Mouse (Mus musculus) heart, adult 18-20 months (tissue): Measurements from ENCODE around the gene Zfp560. TPM values are rescaled to one million over a fixed set of nuclear protein-coding genes. Genes with fewer than 3 reads are reported as not detected.
"Not testable (repeated sequence)": the region's sequence is repeated elsewhere in the genome, so short reads cannot be mapped to it uniquely, and the experiment has no call there.

Experiments
- DNase-seq, 2 experiments: peaks; one replicate each; pipeline ENCODE4 v3.0.0; 2021 to 2022; ENCODE audit warnings: mixed read lengths in 1 of 2
- long read RNA-seq, 2 experiments: library from polyadenylated mRNA; stranded (forward); transcript quantifications; one replicate each; pipeline ENCODE4 v2.0.0; 2021
- total RNA-seq, 2 experiments: library from RNA; stranded (reverse); gene quantifications; 2 replicates each; pipeline ENCODE4 v1.2.3; 2021

Gene Zfp560
- total RNA-seq: 10 to 100 TPM; 11.2 to 12.9 TPM
- long read RNA-seq, experiment 1, transcript Zfp560-202 (3 exons, 608 nt): major isoform, 5 of 5 reads
- long read RNA-seq, experiment 1, partial matches to known transcripts: 0 of 5 reads
- long read RNA-seq, experiment 1, other reads (novel, unspliced or antisense): 0 of 5 reads
- long read RNA-seq, experiment 2, full-length matches to known transcripts: 4 of 5 reads
- long read RNA-seq, experiment 2, partial matches to known transcripts: 0 of 5 reads
- long read RNA-seq, experiment 2, other reads (novel, unspliced or antisense): 1 of 5 reads

DNA sequence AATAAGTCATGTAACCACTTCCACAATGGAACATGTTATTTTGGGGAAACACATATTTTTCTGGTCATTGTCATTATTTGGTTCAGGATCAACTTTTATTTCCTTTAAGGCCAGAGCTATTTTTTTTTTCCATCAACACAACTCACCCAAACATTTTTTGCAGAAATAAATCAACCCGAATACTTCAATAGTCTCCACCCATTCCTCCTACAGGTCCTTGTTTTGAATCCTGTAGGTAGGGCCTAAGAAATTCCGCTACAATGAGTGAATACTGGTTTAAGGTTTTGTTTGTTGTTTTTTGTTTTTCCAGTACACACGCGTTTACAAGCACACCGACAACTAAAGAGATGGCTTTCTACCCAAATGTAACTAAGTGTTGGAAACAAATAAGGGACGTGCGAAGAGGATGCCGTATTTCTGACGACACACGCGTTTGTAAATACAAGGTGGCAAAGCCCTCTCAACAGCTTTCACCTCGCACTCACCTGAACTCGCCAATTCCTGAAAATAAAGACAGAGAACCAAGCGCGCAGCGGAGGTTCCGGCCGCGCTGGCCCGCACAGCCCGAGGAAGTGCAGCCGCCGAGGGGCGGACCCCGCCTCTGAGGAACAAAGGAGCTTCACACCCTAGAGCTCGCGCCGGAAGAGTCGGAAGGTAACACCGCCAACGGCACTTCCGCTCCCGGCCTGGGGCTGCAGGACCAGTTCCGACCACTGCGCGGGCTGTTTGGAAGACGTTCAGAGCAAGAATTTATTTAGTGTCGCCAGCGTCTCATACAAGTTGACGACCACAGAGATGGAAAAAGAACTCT, at the start of gene Zfp560:
Gene Zfp560, minus strand, starts transcription at position 646 of the 811 bp plus-strand sequence.
- peak; percentile 91 to 93 for DNase-seq

DNA sequence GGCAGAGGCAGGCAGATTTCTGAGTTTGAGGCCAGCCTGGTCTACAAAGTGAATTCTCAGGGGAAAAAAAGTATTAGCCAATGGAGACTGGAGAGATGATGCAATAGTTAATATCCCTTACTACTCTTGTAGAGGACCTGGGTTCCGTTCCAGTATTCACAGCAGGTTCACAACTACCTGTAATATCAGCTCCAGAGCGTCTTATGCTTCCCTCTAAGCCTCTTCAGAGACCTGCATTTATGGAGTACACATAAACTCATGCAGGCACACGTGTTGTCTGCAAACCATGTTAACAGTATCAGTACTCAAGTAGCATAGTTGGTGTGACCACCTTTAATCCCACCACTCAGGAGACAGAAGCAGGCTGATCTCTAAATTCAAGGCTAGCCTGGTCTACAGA, 45.0 kb upstream of the Zfp560 start:
- DNase-seq: no peak

DNA sequence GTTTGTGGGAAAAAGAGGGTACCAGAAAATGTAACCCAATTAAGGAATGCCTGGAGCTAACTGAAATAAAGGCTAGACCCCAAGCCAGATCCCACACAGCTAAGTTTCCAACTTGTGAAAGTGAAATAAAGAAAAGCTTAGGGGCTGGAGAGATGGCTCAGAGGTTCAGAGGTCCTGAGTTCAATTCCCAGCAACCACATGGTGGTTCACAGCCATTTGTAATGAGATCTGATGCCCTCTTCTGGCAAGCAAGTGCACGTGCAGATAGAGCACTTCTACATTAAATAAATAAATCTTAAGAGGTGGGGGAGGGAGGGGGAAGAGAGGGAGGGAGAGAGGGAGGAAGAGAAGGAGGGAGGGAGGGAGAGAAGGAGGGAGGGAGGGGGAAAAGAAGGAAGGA, 26.5 kb upstream of the Zfp560 start:
- DNase-seq: no peak

DNA sequence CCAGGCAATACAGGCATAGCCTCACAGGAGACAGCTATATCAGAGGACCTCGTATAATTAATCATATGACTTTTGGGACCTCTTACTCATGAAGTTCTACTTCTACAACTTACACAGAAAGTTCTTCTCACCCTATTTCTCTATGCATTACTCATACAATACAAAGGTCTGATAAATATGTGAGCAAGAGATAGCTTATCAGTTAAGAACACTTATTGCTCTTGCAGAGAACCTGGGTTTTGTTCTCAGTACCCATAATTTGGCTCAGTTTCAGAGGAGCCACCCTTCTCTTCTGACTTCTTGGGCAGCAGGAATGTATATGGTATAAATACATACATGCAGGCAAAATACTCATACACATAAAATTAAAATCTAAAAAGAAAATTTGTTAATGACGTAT, 24.3 kb upstream of the Zfp560 start:
- DNase-seq: no peak

DNA sequence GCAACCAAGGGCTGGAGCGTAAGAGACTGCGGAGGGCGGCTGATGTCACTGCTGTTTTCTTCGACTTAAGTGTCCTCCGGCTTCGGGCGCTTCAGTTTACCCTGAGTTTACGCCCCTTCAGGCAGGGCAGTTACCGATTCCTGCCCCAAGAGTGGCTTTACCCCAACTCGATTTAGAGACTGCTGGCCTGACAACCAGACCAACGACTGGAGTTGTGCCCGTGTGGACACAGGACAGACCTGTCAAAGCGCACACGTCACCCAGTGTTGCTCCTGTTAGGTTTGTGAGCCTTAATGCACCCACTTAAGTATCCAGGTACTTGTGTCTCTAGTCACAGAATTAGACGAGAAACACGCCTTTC, 346 bp upstream of the Zfp560 start:
- DNase-seq: no peak

DNA sequence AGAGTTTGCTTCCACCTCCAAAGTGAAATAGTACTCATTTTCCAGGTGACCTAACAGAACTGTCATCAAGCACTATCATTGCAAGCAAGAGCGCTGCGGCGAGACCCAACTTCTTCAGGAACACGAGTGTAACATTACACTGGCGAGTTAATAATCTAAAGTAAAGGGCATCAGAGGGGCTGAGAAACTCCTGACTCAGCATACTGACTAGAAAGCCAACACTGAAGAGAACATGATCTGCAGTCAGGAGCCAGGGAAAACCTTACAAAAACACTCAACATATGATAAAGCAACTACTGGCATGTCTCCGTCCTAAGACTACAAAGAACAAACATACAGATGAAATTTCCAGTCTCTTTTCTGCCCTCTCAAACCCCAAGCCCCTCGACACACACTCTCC, 1.3 kb downstream of the Zfp560 start:
- no peak for DNase-seq

DNA sequence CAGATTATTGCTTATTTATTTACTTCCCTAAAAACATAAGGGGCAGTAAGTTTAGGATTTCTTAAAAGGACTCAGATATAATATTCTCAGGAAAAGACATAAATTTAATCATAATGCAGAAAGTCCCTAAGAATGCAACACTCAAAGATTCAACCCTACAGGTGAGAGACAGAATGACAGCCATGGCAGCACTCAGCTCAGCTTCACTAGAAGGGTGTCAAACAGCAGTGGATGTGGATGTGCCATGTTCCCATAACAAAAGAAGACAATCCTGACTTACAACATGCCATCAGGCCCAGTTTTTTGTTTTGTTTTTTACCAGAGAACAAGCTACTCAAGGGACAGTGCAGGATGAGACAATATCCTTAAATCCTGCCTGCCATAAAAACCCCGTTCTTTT, 10.3 kb downstream of the Zfp560 start:
- DNase-seq: no peak

DNA sequence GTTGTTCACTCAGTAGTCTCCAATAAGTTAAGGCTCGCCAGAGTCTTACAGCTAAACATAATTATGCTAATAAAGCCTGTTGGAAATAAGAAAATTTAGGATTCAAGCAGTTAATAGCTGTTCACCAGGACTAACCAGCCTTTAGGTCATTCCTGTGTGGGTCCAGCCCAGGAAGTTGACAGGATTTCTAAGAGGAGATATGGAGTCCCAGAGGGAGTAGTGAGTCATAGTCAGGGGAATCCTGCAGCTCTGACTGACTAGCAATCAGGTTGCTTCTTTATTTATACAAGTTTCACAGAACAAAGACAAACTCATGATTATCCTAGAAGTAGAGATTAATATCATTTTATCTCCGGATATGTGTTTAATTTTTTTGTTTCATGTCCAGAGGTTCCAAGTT, 17.7 kb downstream of the Zfp560 start:
- peak in 1 of 2 experiments; percentile 6 for DNase-seq

DNA sequence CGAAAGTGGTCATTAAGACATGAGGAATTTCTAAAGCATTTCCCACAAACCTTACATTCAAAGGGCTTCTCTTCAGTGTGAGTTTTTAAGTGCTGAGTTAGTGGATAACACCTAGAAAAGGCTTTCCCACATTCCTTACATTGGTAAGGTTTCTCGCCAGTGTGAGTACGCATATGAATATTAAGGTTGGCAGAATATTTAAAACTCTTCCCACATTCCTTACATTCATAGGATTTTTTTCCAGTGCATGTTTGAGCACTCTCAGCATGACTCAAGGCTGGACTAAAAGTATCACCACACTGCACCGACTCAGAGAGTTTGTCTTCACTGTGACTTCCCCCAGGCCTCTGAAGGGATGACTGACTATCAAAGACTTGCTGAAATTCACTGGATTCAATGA, 36.5 kb downstream of the Zfp560 start:
- DNase-seq: no peak

DNA sequence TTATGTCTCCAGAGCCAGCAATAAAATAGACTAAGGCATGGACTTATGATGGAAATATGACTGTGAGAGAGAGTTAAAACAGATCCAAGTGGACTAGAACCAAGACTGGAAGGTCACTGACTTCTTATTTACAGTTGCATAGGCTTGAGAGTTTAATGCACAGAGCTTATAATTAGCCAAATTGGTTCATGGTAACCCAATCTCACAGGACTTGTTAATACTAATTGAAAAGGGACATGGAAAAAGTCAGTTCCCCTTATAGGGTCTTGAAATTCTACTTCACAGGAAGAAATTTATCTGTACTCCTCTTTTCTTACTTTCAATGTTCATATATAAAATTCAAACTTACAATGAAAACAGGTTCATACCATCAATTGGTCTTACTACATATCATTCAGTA, 49.0 kb downstream of the Zfp560 start, which contains the start of gene Olfr18:
Gene Olfr18, minus strand, starts transcription at position 101 of the 400 bp plus-strand sequence.
- no peak for DNase-seq

DNA sequence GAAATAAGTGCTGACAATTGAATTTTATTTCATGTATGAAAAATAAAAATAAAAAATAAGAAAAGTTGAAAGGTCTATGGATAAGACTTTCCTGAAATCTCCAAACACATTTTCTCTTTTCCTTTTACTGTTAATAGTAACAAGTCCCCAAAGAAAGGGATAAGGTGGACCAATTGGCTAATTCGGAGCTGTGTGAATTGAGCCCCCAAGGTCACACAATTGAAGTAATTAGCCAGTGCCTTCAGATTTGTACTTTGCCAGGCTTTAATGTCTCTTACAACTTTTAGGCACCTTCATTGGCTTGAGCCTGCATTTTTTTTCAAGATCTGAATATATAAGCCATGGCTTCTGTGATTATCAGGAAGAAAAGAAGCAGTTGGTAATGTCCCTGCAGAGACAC, 86.7 kb downstream of the Zfp560 start, which contains the start of gene Olfr873:
Gene Olfr873, plus strand, starts transcription at position 301 of the 400 bp plus-strand sequence.
- DNase-seq: no peak

DNA sequence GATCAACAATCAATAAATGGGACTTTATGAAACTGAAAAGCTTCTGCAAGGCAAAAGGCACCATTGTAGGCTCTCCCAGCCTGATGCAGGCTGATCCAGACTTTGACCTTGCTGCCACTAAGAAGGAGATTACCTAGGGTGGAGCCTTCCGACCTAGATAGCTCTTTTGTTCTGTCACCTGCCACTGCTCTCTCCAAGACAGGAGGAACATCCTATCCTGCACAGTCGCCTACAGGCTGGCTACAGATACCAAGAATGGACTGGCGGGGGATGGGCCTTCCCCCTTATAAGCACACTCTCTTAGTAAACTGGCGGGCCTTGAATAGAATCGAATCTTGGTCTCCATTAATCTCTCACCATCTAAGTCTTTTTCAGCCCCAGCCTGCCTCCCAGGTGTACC, 89.4 kb downstream of the Zfp560 start:
- DNase-seq: not testable (repeated sequence)

Other genes starting within 250 kb of the Zfp560 start
- gene Olfr870, start 211.1 kb downstream of the Zfp560 start, total RNA-seq: not detected
- gene Olfr871, start 173.0 kb downstream of the Zfp560 start, total RNA-seq: not detected
- gene Olfr872, start 148.1 kb downstream of the Zfp560 start, total RNA-seq: not detected
- gene Olfr39, start 102.8 kb downstream of the Zfp560 start, total RNA-seq: not detected
- gene Olfr873, start 86.6 kb downstream of the Zfp560 start, total RNA-seq: not detected
- gene Olfr18, start 49.1 kb downstream of the Zfp560 start, total RNA-seq: not detected
- gene Zfp26, start 75.0 kb upstream of the Zfp560 start, total RNA-seq: 1 to 10 TPM; 7.4 to 9.2 TPM
- gene Zfp426, start 107.6 kb upstream of the Zfp560 start, total RNA-seq: 1 to 10 TPM; 9.0 to 9.6 TPM
- 10 to 100 TPM; 23.9 to 24.7 TPM for gene Zfp266, start 136.2 kb upstream of the Zfp560 start, total RNA-seq
- gene Zfp846, start 196.1 kb upstream of the Zfp560 start, total RNA-seq: 1 to 10 TPM; 5.3 to 5.8 TPM